Mouse (Mus musculus) heart, adult 2 months (tissue): ENCODE results near the gene Sfn. TPM values are rescaled to one million over a fixed set of nuclear protein-coding genes. Genes with fewer than 3 reads are reported as not detected.

Source experiments
- DNase-seq, 2 experiments: peaks; one replicate each; pipeline ENCODE4 v3.0.0; 2021
- H3K27ac ChIP-seq: fragments of 200-600 bp; 2 replicates; pipeline ENCODE4 v1.8.1; 2022
- H3K27me3 ChIP-seq: fragments of 200-500 bp; 2 replicates; pipeline ENCODE4 v1.6.1; 2012; ENCODE audit warnings: mild to moderate bottlenecking, low read length, inconsistent platforms, mixed read lengths; ENCODE audit not compliant: control insufficient read depth, insufficient read depth
- H3K36me3 ChIP-seq: fragments of 200-500 bp; 2 replicates; pipeline ENCODE4 v1.6.1; 2012; ENCODE audit warnings: low read length, inconsistent platforms; ENCODE audit not compliant: control insufficient read depth, insufficient read depth
- H3K4me1 ChIP-seq: fragments of 200-500 bp; 2 replicates; pipeline ENCODE4 v1.6.1; 2011; ENCODE audit warnings: low read length; ENCODE audit not compliant: control insufficient read depth, insufficient read depth
- H3K4me3 ChIP-seq: fragments of 200-600 bp; 2 replicates; pipeline ENCODE4 v1.8.1; 2022
- H3K79me2 ChIP-seq: fragments of 200-500 bp; replicated peaks from 2 replicates; pipeline ENCODE4 v1.6.1; 2012; ENCODE audit warnings: mild to moderate bottlenecking, inconsistent platforms, low read length, moderate library complexity, mixed read lengths; ENCODE audit not compliant: control insufficient read depth, insufficient read depth
- H3K9ac ChIP-seq: fragments of 200-500 bp; 2 replicates; pipeline ENCODE4 v1.6.1; 2012; ENCODE audit warnings: low read depth, mild to moderate bottlenecking, control low read depth, inconsistent platforms, low read length, mixed read lengths
- CTCF ChIP-seq: fragments of 200-600 bp; IDR thresholded peaks from 2 replicates; pipeline ENCODE4 v1.8.1; 2022; ENCODE audit warnings: antibody characterized with exemption, mild to moderate bottlenecking, moderate library complexity
- EP300 ChIP-seq: fragments of 200-500 bp; IDR thresholded peaks from 2 replicates; pipeline ENCODE4 v1.6.1; 2011; ENCODE audit warnings: low read depth, low read length, control low read depth; ENCODE audit not compliant: insufficient read depth
- POLR2A ChIP-seq: fragments of 200-500 bp; IDR thresholded peaks from 2 replicates; pipeline ENCODE4 v1.6.1; 2011; ENCODE audit warnings: mild to moderate bottlenecking, low read depth, low read length, control low read depth; ENCODE audit not compliant: insufficient read depth
- WGBS: fragments of 180-500 bp; shearing (Covaris S2); methylation state at CpG from one replicate; pipeline ENCODE4 v1.1.7; 2018; 5-methylcytosine and 5-hydroxymethylcytosine counted together
- intact Hi-C: fragments of 180-260 bp; cut with DNase I; formaldehyde crosslinking; loops from one replicate; pipeline ENCODE4 v1.15.1; 2025
- polyA plus RNA-seq: library from polyadenylated mRNA; depleted of rRNA; stranded (reverse); fragments of >200 nt; gene quantifications from 2 replicates; pipeline ENCODE4 v1.2.3, GENCODE M21; 2012
- total RNA-seq, 2 experiments: library from RNA; stranded (reverse); gene quantifications; 2 replicates each; pipeline ENCODE4 v1.2.3; 2021

The Sfn gene
- total and polyA plus RNA-seq, 3 experiments = 1.2 to 2.0 (median 1.2) TPM

- 72% methylated on average over 8 of the region's 8 CpGs for WGBS
- peak overlapping the region; percentile 45 for H3K9ac ChIP-seq
- peak overlapping the region; percentile 64; the same call in 1 of the 2 replicates for H3K4me3 ChIP-seq
- TF ChIP-seq EP300 = no peak
- TF ChIP-seq CTCF = no peak
- no peak for DNase-seq
- H3K27ac ChIP-seq = peak overlapping the region; percentile 82
- peaks cover 21% of the 10 kb centered on the region for H3K4me1 ChIP-seq
- peaks cover 6% of the 10 kb centered on the region for H3K79me2 ChIP-seq
- peaks cover 4% of the 10 kb centered on the region for H3K36me3 ChIP-seq
- H3K27me3 ChIP-seq = no peaks in the 10 kb centered on the region
- intact Hi-C loops = loop anchor here (5.0 kb wide), 1 partner anchor 33 kb away; no protein-coding TSS in a partner anchor
Measured at GRCm38 (mm10) chr4:133630326-133630920, 28.5 kb upstream of the Sfn start.

GRCm38 (mm10) chr4:133629191-133629590, 27.2 kb upstream of the Sfn start:
- Histone ChIP-seq H3K4me1 (peaks cover 28% of the 10 kb centered on the region), H3K9ac (no peak overlapping the region), H3K27me3 (no peaks in the 10 kb centered on the region), H3K36me3 (peaks cover 6% of the 10 kb centered on the region), H3K4me3 (no peak overlapping the region), H3K79me2 (peaks cover 6% of the 10 kb centered on the region), H3K27ac (peak overlapping the region; percentile 47)
- WGBS = 64% methylated on average over 7 of the region's 7 CpGs
- TF ChIP-seq CTCF (no peak), POLR2A (no peak), EP300 (no peak)
- DNase-seq = no peak
- intact Hi-C loops = no loop called here

- Histone ChIP-seq H3K4me3 (no peak overlapping the region), H3K27ac (no peak overlapping the region), H3K27me3 (no peaks in the 10 kb centered on the region), H3K4me1 (peaks cover 28% of the 10 kb centered on the region), H3K79me2 (peaks cover 7% of the 10 kb centered on the region), H3K9ac (no peak overlapping the region), H3K36me3 (peaks cover 8% of the 10 kb centered on the region)
- no peak for DNase-seq
- 70% methylated on average over 2 of the region's 2 CpGs for WGBS
- intact Hi-C loops = no loop called here
- TF ChIP-seq CTCF (no peak), POLR2A (no peak)
Measured at GRCm38 (mm10) chr4:133628517-133628916, 26.5 kb upstream of the Sfn start.

- peaks cover 8% of the 10 kb centered on the region for H3K36me3 ChIP-seq
- H3K9ac ChIP-seq = no peak overlapping the region
- 88% methylated on average over 14 of the region's 14 CpGs for WGBS
- H3K4me3 ChIP-seq = no peak overlapping the region
- DNase-seq = no peak
- H3K27me3 ChIP-seq = no peaks in the 10 kb centered on the region
- intact Hi-C loops = no loop called here
- H3K4me1 ChIP-seq = peaks cover 27% of the 10 kb centered on the region
- H3K79me2 ChIP-seq = peaks cover 7% of the 10 kb centered on the region
- TF ChIP-seq POLR2A = no peak
- no peak for TF ChIP-seq CTCF
- no peak for TF ChIP-seq EP300
- peak overlapping the region; percentile 96 for H3K27ac ChIP-seq
Measured at GRCm38 (mm10) chr4:133627039-133627438, 25.1 kb upstream of the Sfn start.

GRCm38 (mm10) chr4:133626621-133627020, 24.7 kb upstream of the Sfn start:
- no peaks in the 10 kb centered on the region for H3K27me3 ChIP-seq
- peaks cover 8% of the 10 kb centered on the region for H3K36me3 ChIP-seq
- intact Hi-C loops = no loop called here
- peak overlapping the region; percentile 96 for H3K27ac ChIP-seq
- WGBS = 86% methylated on average over 9 of the region's 9 CpGs
- DNase-seq = no peak
- H3K4me1 ChIP-seq = peaks cover 28% of the 10 kb centered on the region
- H3K4me3 ChIP-seq = no peak overlapping the region
- TF ChIP-seq EP300 = no peak
- no peak for TF ChIP-seq CTCF
- no peak for TF ChIP-seq POLR2A
- H3K79me2 ChIP-seq = peaks cover 7% of the 10 kb centered on the region
- no peak overlapping the region for H3K9ac ChIP-seq

- H3K79me2 ChIP-seq = peaks cover 7% of the 10 kb centered on the region
- intact Hi-C loops = no loop called here
- 50% methylated on average over 5 of the region's 5 CpGs for WGBS
Measured at GRCm38 (mm10) chr4:133626221-133626620, 24.3 kb upstream of the Sfn start.

More at GRCm38 (mm10) chr4:133626221-133626620, 24.3 kb upstream of the Sfn start:
- DNase-seq = no peak
- Histone ChIP-seq H3K27ac (peak overlapping the region; percentile 96), H3K4me1 (peaks cover 26% of the 10 kb centered on the region), H3K9ac (peak overlapping the region; percentile 30), H3K36me3 (peaks cover 8% of the 10 kb centered on the region), H3K27me3 (no peaks in the 10 kb centered on the region), H3K4me3 (no peak overlapping the region)
- no peak for TF ChIP-seq POLR2A
- TF ChIP-seq CTCF = no peak
- TF ChIP-seq EP300 = no peak
